Mouse (Mus musculus) kidney, postnatal 0 days (tissue): ENCODE measurements around the gene Ndrg3. TPM values are rescaled to one million over a fixed set of nuclear protein-coding genes. Genes with fewer than 3 reads are reported as not detected.

ENCODE experiments used
- ATAC-seq: fragments of 200-750 bp; cut with Nextera tagmentation; replicated peaks from 2 replicates; pipeline ENCODE4 v1.8.0; 2017; ENCODE audit warnings: low read depth, moderate number of reproducible peaks, moderate TSS enrichment, moderate library complexity; ENCODE audit not compliant: low FRiP score
- DNase-seq: peaks from one replicate; pipeline ENCODE4 v3.0.0-alpha.2; 2016; ENCODE audit warnings: low spot score
- H3K27ac ChIP-seq: fragments of 300-500 bp; sonication (generic); 2 replicates; pipeline ENCODE4 v1.5.1; 2014; ENCODE audit warnings: mild to moderate bottlenecking
- H3K27me3 ChIP-seq: fragments of 300-500 bp; sonication (generic); 2 replicates; pipeline ENCODE4 v1.6.1; 2014; ENCODE audit warnings: low read length, mixed read lengths; ENCODE audit not compliant: insufficient read depth
- H3K36me3 ChIP-seq: fragments of 300-500 bp; sonication (generic); 2 replicates; pipeline ENCODE4 v1.6.1; 2014; ENCODE audit warnings: low read length, mixed read lengths; ENCODE audit not compliant: insufficient read depth
- H3K4me1 ChIP-seq: fragments of 300-500 bp; sonication (generic); replicated peaks from 2 replicates; pipeline ENCODE4 v1.6.1; 2014; ENCODE audit warnings: antibody characterized with exemption, low read length, mixed read lengths; ENCODE audit not compliant: insufficient read depth
- H3K4me2 ChIP-seq: fragments of 300-500 bp; sonication (generic); 2 replicates; pipeline ENCODE4 v1.6.1; 2014; ENCODE audit warnings: mild to moderate bottlenecking, low read length, moderate library complexity, mixed read lengths
- H3K4me3 ChIP-seq: fragments of 300-500 bp; sonication (generic); replicated peaks from 2 replicates; pipeline ENCODE4 v1.5.1; 2014; ENCODE audit warnings: low read depth, low read length
- H3K9ac ChIP-seq: fragments of 300-500 bp; sonication (generic); 2 replicates; pipeline ENCODE4 v1.6.1; 2014; ENCODE audit warnings: low read depth, low read length
- H3K9me3 ChIP-seq: fragments of 300-500 bp; sonication (generic); replicated peaks from 2 replicates; pipeline ENCODE4 v1.6.1; 2016; ENCODE audit warnings: low read length, inconsistent platforms, mixed read lengths
- CTCF ChIP-seq: IDR thresholded peaks from 2 replicates; pipeline ENCODE4 v1.5.1; 2016; ENCODE audit warnings: antibody characterized with exemption, low read depth, mild to moderate bottlenecking, moderate library complexity
- WGBS: fragments of 180-500 bp; shearing (Covaris S2); extraction: QIAGEN DNeasy Blood & Tissue Kit; methylation state at CpG from one replicate; pipeline ENCODE4 v1.1.7; 2014; 5-methylcytosine and 5-hydroxymethylcytosine counted together
- polyA plus RNA-seq: library from polyadenylated mRNA; unstranded; fragments of >200 nt; fragmentation: Nextera tagmentation; extraction: Ambion mirVana; gene quantifications from 2 replicates; pipeline ENCODE4 v1.2.1, GENCODE M21; 2015

Ndrg3 gene
- 45.8 and 48.4 TPM in 2 replicates for polyA plus RNA-seq

DNA sequence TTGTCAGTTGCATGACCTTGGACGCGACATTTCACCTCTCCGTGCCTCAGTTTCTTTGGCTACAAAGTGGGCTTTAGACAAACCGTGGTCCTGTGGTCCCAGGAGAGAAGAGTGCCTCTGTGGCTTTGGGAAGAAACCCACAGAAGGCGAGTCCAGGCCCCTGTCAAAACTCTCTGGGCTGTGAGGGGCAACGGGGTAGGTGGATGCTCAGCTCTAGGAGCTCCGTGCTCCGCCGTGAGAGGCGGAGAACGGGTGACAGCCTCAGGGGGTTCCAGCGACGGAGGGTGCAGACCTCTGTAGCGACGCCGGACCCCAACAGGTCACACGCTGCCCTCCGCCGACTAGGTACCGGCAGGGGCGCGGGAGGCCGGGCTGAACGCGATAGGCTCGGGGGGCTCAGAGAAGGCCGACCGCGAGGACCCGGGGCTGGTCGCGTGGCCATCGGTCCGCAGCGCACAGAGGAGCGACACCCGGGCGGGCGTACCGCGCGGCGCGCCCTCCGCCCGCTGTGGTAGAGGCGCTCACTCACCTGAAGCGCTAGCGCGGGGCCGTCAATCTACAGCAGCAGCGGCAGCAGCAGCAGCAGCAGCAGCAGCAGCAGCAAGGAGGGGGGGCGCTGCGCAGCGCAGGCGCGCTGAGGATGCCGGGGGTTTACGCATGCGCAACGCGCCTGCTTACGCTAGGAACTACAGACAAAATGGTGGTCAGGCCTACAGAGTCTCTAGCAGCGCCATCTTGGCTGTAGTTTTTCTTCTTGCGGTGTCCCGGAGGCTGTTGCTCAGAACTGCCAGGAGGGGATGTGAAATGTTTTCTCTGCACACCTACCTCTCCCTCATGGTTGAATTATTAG lies at the start of gene Ndrg3:
Gene Ndrg3 (minus strand): TSS at position 587 of the 850 bp plus-strand sequence.
- Histone ChIP-seq H3K27ac (peak within 1 kb of the TSS; percentile 72; the same call in 1 of the 2 replicates), H3K27me3 (no peaks in the 10 kb centered on the region), H3K9me3 (no peaks in the 10 kb centered on the region), H3K36me3 (peaks cover 12% of the 10 kb centered on the region; the same call in 1 of the 2 replicates), H3K4me1 (peaks cover 4% of the 10 kb centered on the region; the same call in 1 of the 2 replicates), H3K4me2 (peak within 1 kb of the TSS; percentile 96), H3K9ac (peak within 1 kb of the TSS; percentile 86), H3K4me3 (peak within 1 kb of the TSS; percentile 89)
- WGBS: under 1% methylated on average over 65 of the region's 66 CpGs
- TF ChIP-seq CTCF: peak; percentile 55
- ATAC-seq (peak; percentile 94), DNase-seq (peak; percentile 99)

DNA sequence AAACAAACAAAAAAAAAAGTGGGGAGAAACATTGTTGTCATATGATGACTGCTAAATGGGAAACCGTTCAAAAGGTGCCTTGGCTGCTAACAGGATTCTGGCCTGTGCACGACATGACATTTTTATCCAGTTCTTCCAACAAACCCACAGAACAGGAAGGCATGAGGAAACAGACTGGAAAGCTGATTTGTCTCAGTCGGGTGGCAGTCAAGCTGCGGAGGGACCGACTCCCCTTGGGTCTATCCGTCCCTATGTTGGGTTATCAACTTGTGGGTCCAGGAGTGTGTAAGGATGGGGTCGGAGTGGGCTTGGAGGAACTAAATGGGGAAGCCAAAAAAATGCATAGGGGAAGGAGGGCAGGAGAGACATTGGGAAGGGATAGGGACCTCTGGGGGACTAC lies 49.6 kb upstream of the Ndrg3 start:
- H3K9me3 ChIP-seq: no peaks in the 10 kb centered on the region
- no peaks in the 10 kb centered on the region for H3K27me3 ChIP-seq
- H3K4me3 ChIP-seq: no peak overlapping the region
- H3K36me3 ChIP-seq: peaks cover 44% of the 10 kb centered on the region
- H3K4me2 ChIP-seq: no peak overlapping the region
- H3K27ac ChIP-seq: no peak overlapping the region
- no peak for DNase-seq
- no peaks in the 10 kb centered on the region for H3K4me1 ChIP-seq
- 84% methylated on average over 7 of the region's 7 CpGs for whole genome bisulfite sequencing
- H3K9ac ChIP-seq: no peak overlapping the region
- no peak for ATAC-seq
- no peak for TF ChIP-seq CTCF

DNA sequence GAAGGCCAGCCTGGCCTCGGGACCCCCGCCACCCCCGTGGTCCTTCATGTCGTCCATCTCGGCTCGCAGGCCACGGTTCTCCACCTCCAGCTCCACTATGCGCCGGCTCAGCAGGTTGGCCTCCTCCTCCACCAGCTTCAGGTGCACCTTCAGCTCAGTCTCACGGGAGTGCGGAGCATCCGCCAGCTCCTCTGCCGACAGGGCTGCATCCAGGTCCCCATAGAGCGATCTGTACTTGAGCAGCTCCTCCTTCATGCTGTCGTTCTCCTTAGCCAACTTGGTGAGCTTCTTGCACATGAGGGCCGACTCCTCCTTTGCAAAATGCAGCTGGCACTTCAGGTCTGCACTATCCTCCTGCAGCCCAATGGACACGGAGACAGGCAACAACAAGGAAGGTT lies 48.8 kb upstream of the Ndrg3 start:
- DNase-seq: no peak
- Histone ChIP-seq H3K27ac (no peak overlapping the region), H3K9ac (no peak overlapping the region), H3K27me3 (no peaks in the 10 kb centered on the region), H3K4me1 (no peaks in the 10 kb centered on the region), H3K4me3 (no peak overlapping the region), H3K4me2 (no peak overlapping the region), H3K36me3 (peaks cover 39% of the 10 kb centered on the region), H3K9me3 (no peaks in the 10 kb centered on the region)
- 84% methylated on average over 17 of the region's 17 CpGs for WGBS
- TF ChIP-seq CTCF: no peak
- 0 out of 2 replicates have a peak, but pooled peaks have one; percentile 3 for ATAC-seq

DNA sequence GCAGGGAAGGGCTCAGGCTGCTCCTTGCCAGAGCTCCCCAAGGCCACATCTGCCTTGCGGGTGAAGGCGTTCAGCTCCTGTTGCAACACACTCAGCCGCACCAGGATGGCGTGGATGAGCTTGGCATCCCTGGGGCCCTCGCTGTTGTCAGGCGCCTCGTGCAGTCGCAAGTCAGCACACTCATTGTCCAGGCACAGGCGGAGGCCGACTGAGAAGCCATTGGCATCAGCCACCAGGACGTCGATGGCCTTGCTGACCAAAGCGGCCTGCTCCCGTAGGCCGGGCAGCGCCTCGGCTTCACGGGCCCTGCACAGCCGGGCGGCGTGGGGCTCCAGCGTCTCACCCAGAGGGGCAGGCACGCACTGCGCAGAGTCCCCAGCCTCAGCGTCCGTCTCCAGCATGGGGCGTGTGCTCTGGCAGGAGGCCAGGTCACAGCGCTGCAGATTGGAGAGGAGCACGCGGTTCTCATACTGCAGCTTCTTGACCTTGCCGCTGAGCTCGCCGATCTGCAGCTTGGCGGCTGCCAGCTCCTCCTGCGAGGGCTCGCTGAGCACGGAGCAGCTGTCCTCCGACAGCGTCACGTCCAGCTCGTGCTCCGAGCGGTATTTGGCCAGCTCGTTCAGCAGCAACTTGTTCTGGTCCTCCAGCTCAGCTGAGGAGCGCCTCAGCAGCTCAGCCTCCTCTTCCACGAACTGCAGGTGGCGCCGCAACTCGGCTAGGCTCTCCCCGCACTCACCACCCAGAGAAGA lies 48.2 kb upstream of the Ndrg3 start:
- H3K4me3 ChIP-seq: no peak overlapping the region
- no peak overlapping the region for H3K4me2 ChIP-seq
- H3K9ac ChIP-seq: no peak overlapping the region
- H3K27me3 ChIP-seq: no peaks in the 10 kb centered on the region
- WGBS: 87% methylated on average over 50 of the region's 50 CpGs
- no peak overlapping the region for H3K27ac ChIP-seq
- H3K36me3 ChIP-seq: peaks cover 39% of the 10 kb centered on the region
- TF ChIP-seq CTCF: peak; percentile 21; the same call in 1 of the 2 replicates
- ATAC-seq (0 out of 2 replicates have a peak, but pooled peaks have one; percentile 36), DNase-seq (no peak)
- no peaks in the 10 kb centered on the region for H3K9me3 ChIP-seq
- H3K4me1 ChIP-seq: no peaks in the 10 kb centered on the region

DNA sequence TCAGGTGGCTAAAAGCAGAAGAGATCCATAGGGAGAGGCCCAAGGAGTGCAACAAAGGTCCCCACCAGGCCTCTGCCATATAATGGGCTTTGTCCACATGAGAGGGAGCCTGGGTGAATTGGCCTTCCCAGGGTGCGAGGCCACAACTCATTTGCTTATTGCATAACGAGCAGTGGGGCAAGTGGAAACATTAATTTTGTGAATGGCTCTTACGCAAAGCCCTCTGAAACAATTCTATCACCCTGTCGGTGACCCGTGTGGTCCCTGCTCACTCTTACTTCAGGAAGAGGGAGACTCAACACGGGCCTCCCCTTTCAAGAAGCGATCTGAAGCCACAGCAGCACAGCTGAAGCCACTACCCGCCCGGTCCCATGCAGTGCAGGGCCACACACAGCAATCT lies 45.4 kb upstream of the Ndrg3 start:
- DNase-seq: no peak
- Histone ChIP-seq H3K9ac (no peak overlapping the region), H3K4me3 (no peak overlapping the region), H3K4me2 (no peak overlapping the region), H3K9me3 (no peaks in the 10 kb centered on the region), H3K4me1 (no peaks in the 10 kb centered on the region), H3K27ac (no peak overlapping the region), H3K27me3 (no peaks in the 10 kb centered on the region), H3K36me3 (peaks cover 45% of the 10 kb centered on the region)
- WGBS: 81% methylated on average over 9 of the region's 9 CpGs
- TF ChIP-seq CTCF: no peak
- ATAC-seq: no peak

DNA sequence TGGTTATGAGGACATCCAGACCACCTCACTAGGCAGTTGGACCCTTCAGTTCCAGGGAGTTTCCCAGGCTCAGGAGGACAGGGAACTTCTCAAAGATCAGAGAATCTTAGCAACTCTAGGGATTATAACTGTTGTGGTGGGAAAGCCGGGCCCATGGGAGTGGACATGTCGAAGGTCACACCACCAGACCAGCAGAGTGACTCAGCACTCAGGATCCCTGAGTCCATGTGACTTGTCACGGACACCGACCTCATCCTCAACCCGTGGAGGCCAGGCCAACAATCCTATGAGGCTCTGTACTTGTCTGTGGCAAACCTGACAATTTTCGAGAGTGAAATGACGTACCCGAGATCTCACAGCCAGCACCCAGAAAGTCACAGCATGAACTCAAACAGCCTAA lies 44.5 kb upstream of the Ndrg3 start:
- H3K4me1 ChIP-seq: no peaks in the 10 kb centered on the region
- no peak overlapping the region for H3K4me3 ChIP-seq
- 89% methylated on average over 8 of the region's 8 CpGs for WGBS
- H3K27ac ChIP-seq: no peak overlapping the region
- H3K9me3 ChIP-seq: no peaks in the 10 kb centered on the region
- no peak overlapping the region for H3K9ac ChIP-seq
- no peak overlapping the region for H3K4me2 ChIP-seq
- ATAC-seq: no peak
- H3K27me3 ChIP-seq: no peaks in the 10 kb centered on the region
- peaks cover 45% of the 10 kb centered on the region for H3K36me3 ChIP-seq
- TF ChIP-seq CTCF: no peak
- no peak for DNase-seq
